Mouse (Mus musculus) small intestine, adult 2 months (tissue): ENCODE data around the gene Sfi1.
"Not testable (repeated sequence)": the region's sequence is repeated elsewhere in the genome, so short reads cannot be mapped to it uniquely, and the experiment has no call there.

Source experiments
- CTCF ChIP-seq: fragments of 200-500 bp; IDR thresholded peaks from 2 replicates; pipeline ENCODE4 v1.5.1; 2012; ENCODE audit warnings: low read depth, mild to moderate bottlenecking, control low read depth, inconsistent platforms, low read length, moderate library complexity, mixed read lengths; ENCODE audit not compliant: insufficient replicate concordance, insufficient read length; ENCODE audit errors: extremely low read depth
- POLR2A ChIP-seq: fragments of 200-500 bp; IDR thresholded peaks from 2 replicates; pipeline ENCODE4 v1.6.1; 2012; ENCODE audit warnings: low read depth, mild to moderate bottlenecking, control low read depth, inconsistent platforms, low read length, moderate library complexity

GRCm38 (mm10) chr11:3169042-3169441 is 24.2 kb downstream of the Sfi1 start:
- not testable (repeated sequence) for TF ChIP-seq CTCF, POLR2A
